Mouse (Mus musculus) lung, adult 2 months (tissue): ENCODE results near the gene Xpa.

Experiments used
- CTCF ChIP-seq: fragments of 200-500 bp; IDR thresholded peaks from 2 replicates; pipeline ENCODE4 v1.5.1; 2011; ENCODE audit warnings: mild to moderate bottlenecking, low read length, control low read depth; ENCODE audit not compliant: insufficient read depth
- POLR2A ChIP-seq: fragments of 200-500 bp; IDR thresholded peaks from 2 replicates; pipeline ENCODE4 v1.6.1; 2011; ENCODE audit warnings: low read depth, mild to moderate bottlenecking, control low read depth, low read length, borderline replicate concordance; ENCODE audit errors: extremely low read depth

- TF ChIP-seq CTCF = no peak
- TF ChIP-seq POLR2A = no peak
Measured at GRCm38 (mm10) chr4:46185890-46186289, 10.2 kb downstream of the Xpa start.
